Mouse (Mus musculus) forebrain, embryonic 14.5 days (tissue): ENCODE results near the gene Cd9. TPM values are rescaled to one million over a fixed set of nuclear protein-coding genes. Genes with fewer than 3 reads are reported as not detected.

Source experiments
- ATAC-seq: fragments of 200-750 bp; cut with Nextera tagmentation; 2 replicates; pipeline ENCODE4 v1.8.0; 2017; ENCODE audit warnings: mild to moderate bottlenecking, moderate library complexity
- DNase-seq: peaks from one replicate; pipeline ENCODE4 v3.0.0-alpha.2; 2015; ENCODE audit warnings: low spot score
- H3K27ac ChIP-seq: fragments of 300-500 bp; sonication (generic); 2 replicates; pipeline ENCODE4 v1.5.1; 2014; ENCODE audit warnings: low read depth, mild to moderate bottlenecking, control low read depth, low read length, moderate library complexity
- H3K27me3 ChIP-seq: fragments of 300-500 bp; sonication (generic); replicated peaks from 2 replicates; pipeline ENCODE4 v1.6.1; 2014; ENCODE audit warnings: low read length, control low read depth, mixed read lengths; ENCODE audit not compliant: control insufficient read depth, insufficient read depth
- H3K36me3 ChIP-seq: fragments of 300-500 bp; sonication (generic); 2 replicates; pipeline ENCODE4 v1.6.1; 2014; ENCODE audit warnings: low read length, control low read depth; ENCODE audit not compliant: control insufficient read depth, insufficient read depth
- H3K4me1 ChIP-seq: fragments of 300-500 bp; sonication (generic); 2 replicates; pipeline ENCODE4 v1.6.1; 2014; ENCODE audit warnings: antibody characterized with exemption, low read length, control low read depth; ENCODE audit not compliant: control insufficient read depth, insufficient read depth
- H3K4me2 ChIP-seq: fragments of 300-500 bp; sonication (generic); 2 replicates; pipeline ENCODE4 v1.6.1; 2014; ENCODE audit warnings: mild to moderate bottlenecking, control low read depth, low read length
- H3K4me3 ChIP-seq: fragments of 300-500 bp; sonication (generic); 2 replicates; pipeline ENCODE4 v1.5.1; 2014; ENCODE audit warnings: low read depth, low read length, control low read depth
- H3K9ac ChIP-seq: fragments of 300-500 bp; sonication (generic); 2 replicates; pipeline ENCODE4 v1.6.1; 2014; ENCODE audit warnings: mild to moderate bottlenecking, low read length, control low read depth, moderate library complexity
- H3K9me3 ChIP-seq: fragments of 300-500 bp; sonication (generic); replicated peaks from 2 replicates; pipeline ENCODE4 v1.6.1; 2016; ENCODE audit warnings: low read length, control low read depth, mixed read lengths; ENCODE audit not compliant: control insufficient read depth
- whole genome bisulfite sequencing: fragments of 180-500 bp; shearing (Covaris S2); extraction: QIAGEN DNeasy Blood & Tissue Kit; methylation state at CpG from one replicate; pipeline ENCODE4 v1.1.7; 2014; 5-methylcytosine and 5-hydroxymethylcytosine counted together
- polyA plus RNA-seq: library from polyadenylated mRNA; unstranded; fragments of >200 nt; fragmentation: Nextera tagmentation; extraction: Ambion mirVana; gene quantifications from 2 replicates; pipeline ENCODE4 v1.2.1, GENCODE M21; 2014

Cd9 gene
- polyA plus RNA-seq, 1 experiment from 2014 or later, result 77.8 TPM

DNA sequence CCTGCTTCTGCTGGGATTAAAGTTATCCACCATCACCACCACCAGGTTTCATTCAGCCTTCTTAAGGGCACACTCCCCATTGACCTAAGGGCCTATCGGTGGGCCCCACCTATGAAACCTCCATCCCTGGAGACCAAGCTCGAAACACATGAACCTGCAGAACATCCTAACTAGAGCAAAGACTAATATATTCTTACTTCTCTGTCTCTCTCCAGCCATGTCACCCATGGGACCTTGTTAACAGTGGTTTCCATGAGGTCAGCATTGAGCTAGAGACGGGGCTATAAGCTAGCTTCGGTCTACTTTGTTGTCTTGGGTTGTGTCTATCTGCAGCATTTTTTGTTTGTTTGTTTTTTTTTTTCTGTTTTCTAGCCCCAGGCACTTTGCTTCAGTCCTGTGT, 11.8 kb upstream of the Cd9 start:
- no peak overlapping the region for H3K4me3 ChIP-seq
- WGBS, result 92% methylated on average over 4 of the region's 4 CpGs

DNA sequence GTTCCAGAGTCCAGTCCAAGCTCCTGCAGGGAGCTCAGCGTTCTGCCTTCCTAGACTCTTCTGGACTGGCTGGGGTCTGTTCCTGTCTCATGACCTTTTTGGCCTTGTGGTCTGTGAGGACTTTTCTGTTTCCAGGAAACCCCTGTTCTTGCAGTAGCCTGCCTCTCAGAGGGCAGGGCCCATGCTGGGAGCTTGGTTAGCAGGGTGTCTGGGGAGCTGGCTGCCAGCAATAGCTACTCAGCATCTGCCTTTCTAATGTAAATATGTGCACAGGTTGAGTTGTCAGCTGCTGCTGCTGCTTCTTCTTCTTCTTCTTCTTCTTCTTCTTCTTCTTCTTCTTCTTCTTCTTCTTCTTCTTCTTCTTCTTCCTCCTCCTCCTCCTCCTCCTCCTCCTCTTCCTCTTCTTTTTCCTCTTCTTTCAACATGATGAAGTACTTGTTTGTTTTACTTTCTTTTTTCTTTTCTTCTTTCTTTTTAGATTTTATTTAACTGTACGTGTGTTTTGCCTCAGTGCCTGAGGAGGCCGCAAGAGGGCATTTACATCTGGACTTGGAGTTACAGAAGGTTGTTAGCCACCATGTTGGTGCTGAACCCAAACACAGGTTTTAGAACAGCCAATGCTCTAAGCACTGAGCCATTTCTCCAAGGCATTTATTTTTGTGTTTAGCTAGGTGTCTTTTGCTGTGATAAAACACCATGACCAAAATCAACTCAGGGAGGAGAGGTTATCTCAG, 10.2 kb upstream of the Cd9 start:
- H3K9me3 ChIP-seq, result no peaks in the 10 kb centered on the region
- H3K4me2 ChIP-seq, result no peak overlapping the region
- DNase-seq, result no peak
- no peak overlapping the region for H3K27ac ChIP-seq
- no peak overlapping the region for H3K9ac ChIP-seq
- H3K36me3 ChIP-seq, result no peaks in the 10 kb centered on the region
- 41% methylated on average over 3 of the region's 3 CpGs for WGBS
- H3K27me3 ChIP-seq, result no peaks in the 10 kb centered on the region
- H3K4me1 ChIP-seq, result no peaks in the 10 kb centered on the region
- no peak overlapping the region for H3K4me3 ChIP-seq
- ATAC-seq, result no peak

More for the DNA sequence above, 11.8 kb upstream of the Cd9 start:
- no peak overlapping the region for H3K27ac ChIP-seq
- DNase-seq (no peak), ATAC-seq (no peak)
- no peak overlapping the region for H3K4me2 ChIP-seq
- no peak overlapping the region for H3K9ac ChIP-seq
- H3K27me3 ChIP-seq, result no peaks in the 10 kb centered on the region
- no peaks in the 10 kb centered on the region for H3K36me3 ChIP-seq
- no peaks in the 10 kb centered on the region for H3K4me1 ChIP-seq
- no peaks in the 10 kb centered on the region for H3K9me3 ChIP-seq

DNA sequence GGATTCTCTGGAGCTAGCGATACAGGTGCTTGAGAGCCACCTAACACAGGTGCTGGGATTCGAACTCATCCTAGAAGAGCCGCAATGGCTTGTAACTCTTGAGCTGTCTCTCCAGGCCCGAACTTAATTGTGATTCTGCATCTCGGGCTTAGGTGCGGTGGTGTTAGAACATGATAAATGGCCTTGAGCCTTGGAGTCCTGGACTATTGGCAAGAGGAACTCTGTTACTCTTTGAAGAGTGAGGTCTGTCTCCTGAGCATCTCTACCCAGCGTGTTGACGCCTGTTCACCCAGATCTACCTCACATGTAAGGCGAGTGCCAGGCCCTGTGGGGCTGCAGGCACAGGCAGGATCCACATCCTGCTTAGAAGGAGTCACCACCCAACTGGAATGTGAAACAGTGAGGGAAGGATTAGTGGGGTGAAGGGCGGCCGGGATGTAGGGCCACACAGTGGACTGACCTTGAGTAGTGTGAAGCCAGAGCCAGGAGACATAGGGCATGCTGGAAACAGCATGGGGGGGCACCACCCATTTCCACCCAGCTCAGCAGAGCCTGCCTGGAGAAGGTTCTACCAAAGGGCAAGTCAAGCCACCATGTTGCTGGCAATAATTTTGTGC, 8.7 kb upstream of the Cd9 start:
- no peak overlapping the region for H3K9ac ChIP-seq
- no peak overlapping the region for H3K27ac ChIP-seq
- no peak overlapping the region for H3K4me2 ChIP-seq
- no peaks in the 10 kb centered on the region for H3K27me3 ChIP-seq
- H3K36me3 ChIP-seq, result no peaks in the 10 kb centered on the region
- WGBS, result 89% methylated on average over 11 of the region's 11 CpGs
- ATAC-seq, result no peak
- no peaks in the 10 kb centered on the region for H3K9me3 ChIP-seq
- H3K4me1 ChIP-seq, result no peaks in the 10 kb centered on the region
- DNase-seq, result no peak
- no peak overlapping the region for H3K4me3 ChIP-seq

DNA sequence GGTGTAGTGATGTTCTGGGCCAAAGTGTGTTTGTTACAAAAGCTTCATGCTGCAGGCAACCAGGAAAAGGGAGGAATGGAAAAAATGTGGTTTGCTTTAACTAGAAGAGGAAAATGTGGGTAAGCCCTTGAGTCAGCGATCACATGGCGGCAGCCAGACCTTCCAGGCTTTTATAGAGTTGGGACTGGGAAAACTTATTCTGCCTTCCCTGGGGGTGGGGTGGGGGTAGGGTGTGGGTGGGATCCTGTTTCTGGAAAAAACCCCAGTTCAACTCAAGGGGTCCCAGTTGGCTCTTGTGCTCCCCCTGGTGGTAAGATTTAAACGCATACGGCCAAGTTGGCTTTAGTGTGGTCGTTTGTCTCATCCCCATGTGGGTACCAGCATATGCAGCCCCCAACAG, 3.5 kb upstream of the Cd9 start:
- Histone ChIP-seq H3K27ac (no peak overlapping the region), H3K4me1 (peaks cover 5% of the 10 kb centered on the region), H3K27me3 (peaks cover 5% of the 10 kb centered on the region; the same call in 1 of the 2 replicates), H3K36me3 (no peaks in the 10 kb centered on the region), H3K4me2 (no peak overlapping the region), H3K9ac (no peak overlapping the region), H3K4me3 (no peak overlapping the region), H3K9me3 (no peaks in the 10 kb centered on the region)
- WGBS, result 36% methylated on average over 5 of the region's 5 CpGs
- ATAC-seq, result no peak
- peak; percentile 71 for DNase-seq

DNA sequence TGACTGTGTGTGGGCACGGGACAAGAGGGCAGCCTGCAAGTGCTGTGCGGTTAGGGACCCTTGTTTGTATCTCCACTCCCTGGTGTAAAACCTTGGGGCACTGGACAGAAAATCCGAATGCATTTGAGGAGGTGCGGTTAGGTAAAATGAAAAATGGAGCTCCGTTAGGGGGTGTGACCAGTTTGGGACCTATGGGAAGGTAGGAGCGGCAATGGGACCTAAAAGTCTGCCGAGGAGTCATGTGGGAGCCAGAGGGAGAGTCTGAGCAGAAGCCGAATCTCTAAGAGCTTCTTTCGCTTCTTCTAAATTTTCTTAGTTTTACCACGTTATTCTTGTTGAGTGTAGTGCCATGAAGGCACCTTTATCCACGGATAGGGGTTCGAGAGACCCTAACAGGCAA, 1.8 kb upstream of the Cd9 start:
- Histone ChIP-seq H3K4me2 (no peak overlapping the region), H3K4me1 (peaks cover 5% of the 10 kb centered on the region), H3K36me3 (no peaks in the 10 kb centered on the region), H3K9me3 (no peaks in the 10 kb centered on the region), H3K27me3 (peaks cover 5% of the 10 kb centered on the region; the same call in 1 of the 2 replicates), H3K4me3 (no peak overlapping the region), H3K27ac (no peak overlapping the region), H3K9ac (no peak overlapping the region)
- no peak for ATAC-seq
- no peak for DNase-seq
- 90% methylated on average over 12 of the region's 12 CpGs for WGBS

DNA sequence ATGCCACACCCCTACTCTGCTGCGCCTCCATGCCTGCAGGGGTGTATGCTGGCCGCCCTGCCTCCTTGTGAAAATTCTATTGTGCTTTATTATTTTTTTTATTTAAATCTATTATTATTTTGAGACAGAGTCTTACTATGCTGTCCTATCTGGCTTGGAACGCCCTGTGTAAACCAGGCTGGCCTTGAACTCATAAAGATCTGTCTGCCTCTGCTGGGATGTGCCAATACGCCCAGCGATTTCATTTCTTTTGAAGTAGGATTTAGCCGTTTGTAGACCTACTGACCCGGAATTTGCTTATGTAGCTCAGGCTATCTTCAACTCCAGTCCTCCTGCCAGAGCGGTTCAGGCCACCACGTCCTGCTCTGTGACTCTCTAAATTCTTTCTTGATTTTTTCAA, 770 bp upstream of the Cd9 start:
- no peaks in the 10 kb centered on the region for H3K9me3 ChIP-seq
- ATAC-seq (no peak), DNase-seq (no peak)
- H3K4me2 ChIP-seq, result peak overlapping the region; percentile 83; the same call in 1 of the 2 replicates
- H3K27ac ChIP-seq, result no peak overlapping the region
- 71% methylated on average over 9 of the region's 9 CpGs for WGBS
- peaks cover 5% of the 10 kb centered on the region for H3K4me1 ChIP-seq
- H3K4me3 ChIP-seq, result no peak overlapping the region
- H3K27me3 ChIP-seq, result peaks cover 5% of the 10 kb centered on the region; the same call in 1 of the 2 replicates
- no peak overlapping the region for H3K9ac ChIP-seq
- H3K36me3 ChIP-seq, result no peaks in the 10 kb centered on the region

DNA sequence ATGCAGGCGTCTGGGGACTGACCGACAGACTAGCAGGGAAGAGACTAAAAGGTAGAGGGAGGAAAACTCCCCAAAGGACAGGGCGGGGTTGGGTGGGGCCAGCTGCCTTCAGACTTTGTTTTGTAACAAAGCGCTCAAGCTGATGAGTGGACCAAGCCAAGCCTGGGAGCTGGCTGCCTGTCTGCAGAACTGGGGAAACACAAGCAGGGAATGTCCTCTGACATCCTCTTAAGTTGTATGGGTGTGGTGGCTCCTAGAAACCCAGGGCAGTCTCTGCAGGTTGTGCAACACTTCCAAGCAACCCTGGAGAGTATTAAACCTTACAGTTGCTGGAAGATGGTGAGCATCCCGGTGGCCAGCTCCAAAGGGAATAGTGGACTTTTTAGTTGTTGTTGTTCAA, 1.4 kb downstream of the Cd9 start:
- H3K4me2 ChIP-seq, result peak overlapping the region; percentile 83
- no peak for DNase-seq
- H3K9ac ChIP-seq, result no peak overlapping the region
- 45% methylated on average over 5 of the region's 5 CpGs for WGBS
- H3K36me3 ChIP-seq, result no peaks in the 10 kb centered on the region
- H3K27me3 ChIP-seq, result peaks cover 5% of the 10 kb centered on the region; the same call in 1 of the 2 replicates
- no peaks in the 10 kb centered on the region for H3K9me3 ChIP-seq
- ATAC-seq, result no peak
- peak overlapping the region; percentile 59 for H3K4me3 ChIP-seq
- no peak overlapping the region for H3K27ac ChIP-seq
- H3K4me1 ChIP-seq, result peaks cover 5% of the 10 kb centered on the region

DNA sequence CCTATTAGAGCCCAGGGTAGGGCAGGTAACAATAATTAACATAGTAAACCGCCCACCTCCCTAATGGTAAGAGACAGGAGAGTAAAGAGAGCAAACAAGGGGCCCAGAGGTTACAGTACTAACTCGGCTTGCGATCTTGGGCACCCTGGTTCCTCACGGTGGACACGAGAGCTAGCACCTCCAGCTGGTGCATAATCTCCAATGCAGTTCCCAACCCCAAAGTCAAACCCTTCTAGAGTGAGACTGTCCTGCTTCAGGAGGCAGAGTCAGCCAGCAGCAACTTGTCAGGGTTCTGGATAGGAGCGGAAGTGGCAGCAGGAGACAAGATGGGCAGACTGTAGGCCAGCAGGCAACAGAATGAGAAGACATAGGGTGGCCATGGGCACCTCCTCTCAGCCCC, 1.9 kb downstream of the Cd9 start:
- peaks cover 5% of the 10 kb centered on the region; the same call in 1 of the 2 replicates for H3K27me3 ChIP-seq
- H3K4me3 ChIP-seq, result no peak overlapping the region
- DNase-seq (no peak), ATAC-seq (no peak)
- H3K4me2 ChIP-seq, result no peak overlapping the region; the same call in 1 of the 2 replicates
- no peaks in the 10 kb centered on the region for H3K9me3 ChIP-seq
- peaks cover 5% of the 10 kb centered on the region for H3K4me1 ChIP-seq
- 86% methylated on average over 6 of the region's 6 CpGs for WGBS
- no peak overlapping the region for H3K9ac ChIP-seq
- no peaks in the 10 kb centered on the region for H3K36me3 ChIP-seq
- H3K27ac ChIP-seq, result no peak overlapping the region

DNA sequence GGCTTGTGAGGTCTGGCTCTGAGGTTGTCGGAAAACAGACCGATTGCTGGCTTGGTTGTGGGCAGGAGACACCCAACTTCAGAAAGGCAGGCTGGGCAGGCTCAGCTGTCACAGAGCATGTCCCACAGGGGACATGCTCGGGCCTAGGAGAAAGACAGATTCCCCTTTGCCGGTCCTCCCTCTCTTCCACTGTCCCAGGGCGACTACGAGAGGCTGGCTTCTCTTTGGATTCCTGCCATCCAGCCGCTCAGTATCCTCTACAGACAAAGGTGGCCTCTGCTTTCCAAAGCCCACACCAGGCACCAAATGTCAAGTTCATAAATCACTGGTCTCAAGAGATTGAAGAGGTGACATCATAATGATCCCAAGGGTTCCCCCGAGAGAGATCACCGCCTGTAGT, 2.6 kb downstream of the Cd9 start:
- Histone ChIP-seq H3K9me3 (no peaks in the 10 kb centered on the region), H3K4me1 (peaks cover 5% of the 10 kb centered on the region), H3K36me3 (no peaks in the 10 kb centered on the region), H3K4me2 (no peak overlapping the region), H3K27me3 (peaks cover 5% of the 10 kb centered on the region; the same call in 1 of the 2 replicates), H3K27ac (no peak overlapping the region), H3K9ac (no peak overlapping the region), H3K4me3 (no peak overlapping the region)
- ATAC-seq, result no peak
- 76% methylated on average over 9 of the region's 9 CpGs for WGBS
- no peak for DNase-seq
